Mouse (Mus musculus): ENCODE data around the gene Ubqln3. TPM values are rescaled to one million over a fixed set of nuclear protein-coding genes. Genes with fewer than 3 reads are reported as not detected.

Ubqln3 gene
- polyA plus RNA-seq (2016; fragmentation: Nextera tagmentation; extraction: Ambion mirVana): not detected in 2 replicates

DNA sequence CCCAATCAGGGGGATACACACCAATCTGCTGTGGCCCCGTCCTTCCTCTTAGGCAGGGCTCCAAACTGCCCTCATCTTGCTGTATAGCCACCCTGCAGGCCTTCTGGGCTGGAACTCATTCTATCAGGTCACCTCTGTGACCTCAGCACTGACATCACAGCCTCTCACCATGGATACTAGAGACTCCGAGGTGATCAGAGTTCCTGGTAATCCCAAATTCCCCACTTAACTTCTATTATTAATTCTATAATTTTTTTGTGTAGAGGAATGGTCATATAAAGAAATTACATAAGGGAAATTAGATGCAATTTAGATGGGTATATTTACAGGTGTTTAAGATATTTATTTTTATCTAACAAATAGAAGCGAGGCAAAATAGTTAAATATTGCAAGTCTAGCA, at the start of gene Ubqln3:
Gene Ubqln3 (minus strand): TSS at position 101 of the 400 bp plus-strand sequence.
- no peaks in the 10 kb centered on the region for H3K4me1 ChIP-seq
- ATAC-seq (ENCODE audit: low FRiP score): no peak
- no peak within 1 kb of the TSS for H3K27ac ChIP-seq
- 75% methylated on average over 3 of the region's 3 CpGs for WGBS
- H3K4me2 ChIP-seq: no peak within 1 kb of the TSS
- H3K4me3 ChIP-seq (replicated peaks): no peak within 1 kb of the TSS
- no peaks in the 10 kb centered on the region for H3K9me3 ChIP-seq
- H3K9ac ChIP-seq: no peak within 1 kb of the TSS
- no peaks in the 10 kb centered on the region for H3K36me3 ChIP-seq (replicated peaks)
- H3K27me3 ChIP-seq: no peaks in the 10 kb centered on the region

DNA sequence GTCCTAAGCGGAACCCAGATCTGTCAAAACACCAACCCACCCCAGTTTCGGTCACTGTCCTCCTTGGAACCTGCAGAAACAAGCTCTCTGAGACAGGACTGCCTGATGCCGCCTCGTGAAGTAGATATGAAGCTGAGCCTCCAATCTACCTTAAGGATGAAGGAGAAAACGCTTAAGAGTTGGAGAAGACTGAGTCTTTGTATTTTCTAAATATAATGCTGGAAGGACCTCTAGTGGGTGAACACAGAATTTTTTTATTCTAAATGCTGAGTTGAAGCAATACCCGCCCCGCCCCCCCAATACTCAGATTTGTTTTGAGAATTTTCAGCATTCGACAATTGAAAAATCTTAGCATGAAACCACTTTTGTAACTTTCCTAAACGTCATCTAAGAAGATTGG, 48.2 kb upstream of the Ubqln3 start:
- no peaks in the 10 kb centered on the region for H3K36me3 ChIP-seq (replicated peaks)
- H3K9ac ChIP-seq: no peak overlapping the region
- H3K9me3 ChIP-seq: no peaks in the 10 kb centered on the region
- no peaks in the 10 kb centered on the region for H3K4me1 ChIP-seq
- no peak for ATAC-seq (ENCODE audit: low FRiP score)
- no peak overlapping the region for H3K27ac ChIP-seq
- no peak overlapping the region for H3K4me2 ChIP-seq
- no peaks in the 10 kb centered on the region for H3K27me3 ChIP-seq
- no peak overlapping the region for H3K4me3 ChIP-seq (replicated peaks)
- 65% methylated on average over 9 of the region's 9 CpGs for WGBS

DNA sequence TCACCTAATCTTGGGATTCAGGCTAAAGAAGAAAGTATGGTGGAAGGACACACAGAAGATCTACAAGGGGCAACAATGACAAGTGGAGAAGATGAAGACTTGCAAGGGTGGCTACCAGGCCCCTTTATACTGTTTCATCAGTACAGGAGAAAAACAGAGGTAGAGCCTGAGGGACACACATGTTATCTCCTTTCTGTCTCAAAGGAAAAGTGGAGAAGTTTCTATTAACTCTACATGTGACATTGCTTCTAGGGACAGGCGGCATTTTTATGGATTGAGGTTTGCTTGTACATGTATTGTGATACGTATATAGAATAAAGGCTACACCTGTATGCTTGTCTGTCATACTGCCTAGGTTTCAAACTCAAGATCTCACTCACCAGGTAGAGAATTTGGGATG, 40.2 kb upstream of the Ubqln3 start, which contains the start of gene Olfr648:
Gene Olfr648 (minus strand): TSS at position 101 of the 400 bp plus-strand sequence.
- H3K27ac ChIP-seq: no peak within 1 kb of the TSS

DNA sequence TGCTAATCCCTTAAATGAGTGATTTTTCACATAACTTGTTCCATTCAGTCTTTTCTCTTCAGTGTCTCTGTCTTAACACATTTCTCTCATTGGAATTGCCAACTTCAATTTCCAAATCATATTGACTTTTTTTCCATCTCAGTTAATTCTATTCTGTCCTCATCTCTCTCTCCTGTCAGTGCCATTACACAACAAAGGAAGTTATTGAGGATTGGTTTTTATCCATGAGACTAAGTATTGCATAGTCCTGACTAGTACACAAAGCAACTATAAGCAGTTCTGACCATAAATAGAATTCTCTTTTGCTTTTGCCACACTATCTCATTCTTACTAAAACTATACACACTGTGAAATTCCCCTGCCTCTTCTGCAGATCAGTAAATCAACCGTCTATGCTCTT, 36.0 kb upstream of the Ubqln3 start:
- Histone ChIP-seq H3K9ac (no peak overlapping the region), H3K36me3 (replicated peaks) (no peaks in the 10 kb centered on the region), H3K9me3 (no peaks in the 10 kb centered on the region), H3K4me2 (no peak overlapping the region), H3K27ac (no peak overlapping the region), H3K4me3 (replicated peaks) (no peak overlapping the region), H3K27me3 (no peaks in the 10 kb centered on the region), H3K4me1 (no peaks in the 10 kb centered on the region)
- ATAC-seq (ENCODE audit: low FRiP score): no peak
- 79% methylated on average over 1 of the region's 1 CpGs for WGBS

More for the DNA sequence above, 40.2 kb upstream of the Ubqln3 start, which contains the start of gene Olfr648:
- ATAC-seq (ENCODE audit: low FRiP score): no peak
- no peak within 1 kb of the TSS for H3K4me2 ChIP-seq
- H3K9me3 ChIP-seq: no peaks in the 10 kb centered on the region
- H3K36me3 ChIP-seq (replicated peaks): no peaks in the 10 kb centered on the region
- 92% methylated on average over 2 of the region's 2 CpGs for WGBS
- no peak within 1 kb of the TSS for H3K4me3 ChIP-seq (replicated peaks)
- no peaks in the 10 kb centered on the region for H3K27me3 ChIP-seq
- H3K4me1 ChIP-seq: no peaks in the 10 kb centered on the region
- no peak within 1 kb of the TSS for H3K9ac ChIP-seq

DNA sequence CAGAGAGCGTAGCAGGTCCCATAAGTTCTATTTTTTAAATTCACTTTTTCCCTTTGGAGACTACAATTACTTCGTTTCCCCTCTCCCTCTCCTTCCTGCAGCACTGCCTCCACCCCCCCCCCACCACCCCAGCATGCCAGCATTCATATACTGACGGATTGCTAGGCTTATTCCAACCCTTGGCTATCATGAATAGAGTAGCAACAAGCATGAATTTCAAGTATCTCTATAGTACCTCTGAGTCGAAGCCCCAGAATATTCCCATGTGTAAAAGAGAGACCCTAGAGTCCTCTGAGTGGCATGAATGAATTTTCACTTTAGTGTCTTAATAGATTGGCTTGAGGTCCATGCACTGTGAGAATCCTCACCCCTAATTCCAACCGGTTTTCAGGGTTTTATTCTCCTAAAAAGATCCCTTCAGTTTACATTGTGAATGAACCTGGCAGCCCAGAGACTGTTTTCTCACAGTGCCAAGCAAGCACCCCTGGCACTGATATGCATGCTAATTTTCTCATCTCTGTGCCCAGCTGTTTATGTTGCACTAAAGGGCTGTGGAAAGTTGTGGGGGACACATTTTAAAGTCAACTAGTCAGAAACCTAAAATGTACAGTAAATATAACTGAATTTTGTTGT, 35.5 kb upstream of the Ubqln3 start:
- WGBS: 73% methylated on average over 5 of the region's 5 CpGs
- no peaks in the 10 kb centered on the region for H3K27me3 ChIP-seq
- H3K27ac ChIP-seq: no peak overlapping the region
- no peaks in the 10 kb centered on the region for H3K4me1 ChIP-seq
- no peak overlapping the region for H3K4me2 ChIP-seq
- no peak overlapping the region for H3K4me3 ChIP-seq (replicated peaks)
- no peaks in the 10 kb centered on the region for H3K9me3 ChIP-seq
- no peak overlapping the region for H3K9ac ChIP-seq
- ATAC-seq (ENCODE audit: low FRiP score): no peak
- H3K36me3 ChIP-seq (replicated peaks): no peaks in the 10 kb centered on the region

DNA sequence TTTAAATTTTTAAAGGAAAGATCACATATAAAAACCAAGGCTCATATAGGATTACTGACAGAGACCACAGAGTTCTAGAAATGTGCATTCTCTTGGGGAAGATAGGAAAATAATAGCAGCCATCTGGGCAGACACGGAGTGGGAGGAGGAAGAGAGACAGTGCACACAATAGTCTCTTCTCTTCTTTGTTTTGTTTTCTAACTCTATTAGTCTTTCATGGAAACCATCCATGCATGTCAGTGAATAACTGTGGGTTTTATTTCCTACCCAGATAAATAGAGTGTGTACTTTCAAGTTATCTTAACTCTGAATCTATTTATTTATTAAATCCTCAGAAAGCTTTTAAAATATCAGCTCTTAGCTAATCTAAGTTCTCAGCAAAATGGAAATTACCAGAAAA, 32.0 kb upstream of the Ubqln3 start:
- ATAC-seq (ENCODE audit: low FRiP score): no peak
- Histone ChIP-seq H3K9ac (no peak overlapping the region), H3K36me3 (replicated peaks) (no peaks in the 10 kb centered on the region), H3K27ac (no peak overlapping the region), H3K27me3 (no peaks in the 10 kb centered on the region), H3K4me2 (no peak overlapping the region), H3K4me3 (replicated peaks) (no peak overlapping the region), H3K9me3 (no peaks in the 10 kb centered on the region), H3K4me1 (no peaks in the 10 kb centered on the region)
- 27% methylated on average over 1 of the region's 1 CpGs for WGBS

DNA sequence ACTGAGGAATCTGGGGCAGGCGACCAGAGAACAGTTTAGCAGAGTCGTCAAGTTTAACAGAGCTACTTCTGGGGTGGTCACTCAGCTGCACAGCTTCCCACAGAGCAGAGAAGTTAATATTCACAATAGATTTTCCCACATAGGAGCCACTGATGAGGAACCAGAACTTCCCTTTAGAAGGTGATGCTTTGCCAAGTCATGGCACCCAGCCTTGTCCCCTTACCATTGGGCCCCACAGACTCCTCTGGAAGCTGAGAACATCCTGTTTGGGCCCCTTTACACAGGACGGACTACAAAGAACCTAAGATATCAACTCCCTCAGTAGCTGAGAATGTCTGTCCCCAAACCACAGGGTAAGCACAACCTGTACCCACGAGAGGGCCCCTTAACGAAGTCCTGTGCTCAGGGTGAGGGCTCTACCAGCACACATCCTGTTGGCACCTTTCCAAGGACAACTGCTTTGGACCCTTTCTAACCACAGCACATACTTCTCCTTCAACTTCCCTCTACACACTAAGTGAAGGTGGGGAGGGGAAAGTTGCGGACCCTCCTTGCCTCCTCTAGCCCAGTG, 26.6 kb upstream of the Ubqln3 start:
- Histone ChIP-seq H3K4me1 (no peaks in the 10 kb centered on the region), H3K36me3 (replicated peaks) (no peaks in the 10 kb centered on the region), H3K4me2 (no peak overlapping the region), H3K4me3 (replicated peaks) (no peak overlapping the region), H3K27ac (no peak overlapping the region), H3K9me3 (no peaks in the 10 kb centered on the region), H3K9ac (no peak overlapping the region), H3K27me3 (no peaks in the 10 kb centered on the region)
- no peak for ATAC-seq (ENCODE audit: low FRiP score)
- 88% methylated on average over 6 of the region's 6 CpGs for WGBS

DNA sequence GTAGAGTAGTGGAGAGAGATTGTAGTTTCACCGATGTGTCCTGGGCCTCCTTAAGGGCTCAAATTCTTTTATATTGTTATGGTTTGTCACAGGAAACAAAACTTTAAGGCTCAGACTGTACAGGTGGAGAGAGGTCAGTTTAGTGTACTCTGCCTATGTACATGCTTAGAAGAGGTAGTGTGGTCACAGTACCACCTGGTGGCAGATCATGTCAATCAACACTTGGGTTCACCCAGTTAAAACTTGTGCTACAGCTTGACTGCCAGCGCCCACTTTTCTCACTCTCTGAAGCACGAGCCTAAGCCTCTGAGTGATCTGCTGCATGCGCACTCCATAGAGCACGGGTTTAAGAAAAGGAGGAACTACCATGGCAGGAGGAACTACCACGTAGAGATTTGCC, 24.0 kb upstream of the Ubqln3 start:
- Histone ChIP-seq H3K9me3 (no peaks in the 10 kb centered on the region), H3K4me2 (no peak overlapping the region), H3K4me3 (replicated peaks) (no peak overlapping the region), H3K36me3 (replicated peaks) (no peaks in the 10 kb centered on the region), H3K27ac (no peak overlapping the region), H3K4me1 (no peaks in the 10 kb centered on the region), H3K9ac (no peak overlapping the region), H3K27me3 (no peaks in the 10 kb centered on the region)
- 85% methylated on average over 6 of the region's 6 CpGs for WGBS
- ATAC-seq (ENCODE audit: low FRiP score): no peak

DNA sequence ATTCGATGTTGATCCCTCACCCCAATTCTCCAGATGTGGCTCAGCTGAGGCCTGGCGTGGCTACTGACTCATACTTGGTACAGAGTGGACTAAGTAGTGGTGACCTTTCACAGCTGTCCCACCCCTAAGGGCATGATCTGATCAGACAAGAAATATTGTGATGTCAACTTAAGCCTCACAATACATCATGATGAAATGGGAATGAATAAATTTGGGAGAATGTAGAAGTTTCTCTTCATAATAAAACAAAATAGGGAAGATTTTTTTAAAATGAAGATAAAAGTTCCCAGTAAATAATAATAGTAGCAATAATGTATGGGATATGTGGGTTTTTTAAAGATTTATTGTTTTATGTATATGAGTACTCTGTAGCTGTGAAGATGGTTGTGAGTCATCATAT, 7.4 kb upstream of the Ubqln3 start, which contains the start of gene Ubqlnl:
Gene Ubqlnl (minus strand): TSS at position 101 of the 400 bp plus-strand sequence.
- Histone ChIP-seq H3K27ac (no peak within 1 kb of the TSS), H3K4me1 (no peaks in the 10 kb centered on the region), H3K9me3 (no peaks in the 10 kb centered on the region), H3K4me3 (replicated peaks) (no peak within 1 kb of the TSS), H3K9ac (no peak within 1 kb of the TSS), H3K27me3 (no peaks in the 10 kb centered on the region), H3K4me2 (no peak within 1 kb of the TSS), H3K36me3 (replicated peaks) (no peaks in the 10 kb centered on the region)
- 86% methylated on average over 2 of the region's 2 CpGs for WGBS
- ATAC-seq (ENCODE audit: low FRiP score): no peak

DNA sequence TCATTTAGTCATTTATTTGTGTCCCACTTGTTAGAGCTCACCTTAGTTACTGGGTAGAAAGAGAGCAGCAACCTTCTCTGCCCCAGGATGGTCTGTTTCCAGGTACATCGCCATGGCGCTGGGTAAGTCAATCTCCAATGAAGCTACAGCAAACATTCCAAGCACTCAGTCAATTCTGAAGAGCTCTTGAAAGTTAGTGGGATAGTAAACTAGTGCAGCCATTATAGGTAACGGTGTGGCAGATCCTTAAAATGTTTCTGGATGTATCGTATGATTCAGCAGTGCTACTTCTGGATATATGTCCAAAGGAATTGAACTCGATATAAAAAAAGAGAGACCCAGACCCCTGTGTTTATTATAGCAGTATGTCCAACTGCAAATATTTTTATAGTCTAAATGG, 5.8 kb downstream of the Ubqln3 start, which contains the start of gene Olfr643:
Gene Olfr643 (minus strand): TSS at position 101 of the 400 bp plus-strand sequence.
- Histone ChIP-seq H3K4me2 (no peak within 1 kb of the TSS), H3K27me3 (no peaks in the 10 kb centered on the region), H3K4me3 (replicated peaks) (no peak within 1 kb of the TSS), H3K4me1 (no peaks in the 10 kb centered on the region), H3K27ac (no peak within 1 kb of the TSS), H3K9me3 (no peaks in the 10 kb centered on the region), H3K36me3 (replicated peaks) (no peaks in the 10 kb centered on the region), H3K9ac (no peak within 1 kb of the TSS)
- ATAC-seq (ENCODE audit: low FRiP score): no peak
- WGBS: 86% methylated on average over 5 of the region's 5 CpGs

DNA sequence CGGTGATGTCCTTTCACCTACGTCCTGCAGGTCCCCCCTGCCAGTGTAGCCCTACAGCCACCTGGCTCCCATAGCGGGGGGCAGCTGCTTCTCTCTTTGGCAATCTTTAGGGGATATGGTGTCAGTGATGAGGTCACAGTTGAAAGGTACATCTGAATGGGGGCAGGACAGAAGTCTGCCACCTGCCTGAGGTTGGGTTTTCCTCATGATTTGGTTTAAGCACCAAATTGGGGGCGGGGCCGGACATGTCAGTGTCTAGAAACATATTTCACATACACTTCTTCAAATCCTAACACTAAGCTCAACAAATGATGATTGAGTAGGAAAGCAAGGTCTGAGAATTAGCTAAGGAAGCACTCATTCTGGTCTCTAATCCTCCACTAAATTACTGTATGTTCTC, 13.4 kb downstream of the Ubqln3 start, which contains the start of gene Ubqln5:
Gene Ubqln5 (minus strand): TSS at position 101 of the 400 bp plus-strand sequence.
- Histone ChIP-seq H3K4me2 (no peak within 1 kb of the TSS), H3K4me1 (no peaks in the 10 kb centered on the region), H3K36me3 (replicated peaks) (no peaks in the 10 kb centered on the region), H3K27ac (no peak within 1 kb of the TSS), H3K9ac (no peak within 1 kb of the TSS), H3K4me3 (replicated peaks) (no peak within 1 kb of the TSS), H3K9me3 (no peaks in the 10 kb centered on the region), H3K27me3 (no peaks in the 10 kb centered on the region)
- no peak for ATAC-seq (ENCODE audit: low FRiP score)
- 92% methylated on average over 5 of the region's 5 CpGs for WGBS

DNA sequence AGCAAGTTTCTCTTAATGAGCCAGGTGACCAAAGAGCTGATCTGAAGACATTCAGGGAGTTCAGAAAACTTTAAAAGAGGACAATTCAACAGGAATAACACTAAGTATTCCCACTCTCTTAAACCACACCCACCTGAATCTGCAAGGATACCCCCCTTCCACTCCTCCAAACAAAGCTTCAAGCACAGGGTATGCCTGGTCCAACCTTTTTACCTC, 38.4 kb downstream of the Ubqln3 start, which contains the start of gene Olfr646:
Gene Olfr646 (plus strand): TSS at position 117 of the 216 bp plus-strand sequence.
- H3K9me3 ChIP-seq: no peaks in the 10 kb centered on the region
- no peak within 1 kb of the TSS for H3K4me2 ChIP-seq
- H3K4me1 ChIP-seq: no peaks in the 10 kb centered on the region
- H3K9ac ChIP-seq: no peak within 1 kb of the TSS
- no peaks in the 10 kb centered on the region for H3K36me3 ChIP-seq (replicated peaks)
- no peak for ATAC-seq (ENCODE audit: low FRiP score)
- no peaks in the 10 kb centered on the region for H3K27me3 ChIP-seq
- no peak within 1 kb of the TSS for H3K27ac ChIP-seq
- H3K4me3 ChIP-seq (replicated peaks): no peak within 1 kb of the TSS

Measured in forebrain, embryonic 12.5 days (tissue).